Mouse (Mus musculus) thymus, adult 2 months (tissue): ENCODE measurements around the gene Gm20388.

Experiments used
- CTCF ChIP-seq: fragments of 200-500 bp; IDR thresholded peaks from 2 replicates; pipeline ENCODE4 v1.5.1; 2012; ENCODE audit warnings: mild to moderate bottlenecking, control low read depth, low read length, moderate library complexity, borderline replicate concordance; ENCODE audit not compliant: control insufficient read depth, poor library complexity, insufficient read depth; ENCODE audit errors: extremely low read depth
- POLR2A ChIP-seq: fragments of 200-500 bp; IDR thresholded peaks from 2 replicates; pipeline ENCODE4 v1.6.1; 2012; ENCODE audit warnings: mild to moderate bottlenecking, low read length, control low read depth, moderate library complexity; ENCODE audit not compliant: control insufficient read depth, poor library complexity, insufficient read depth; ENCODE audit errors: extremely low read depth

DNA sequence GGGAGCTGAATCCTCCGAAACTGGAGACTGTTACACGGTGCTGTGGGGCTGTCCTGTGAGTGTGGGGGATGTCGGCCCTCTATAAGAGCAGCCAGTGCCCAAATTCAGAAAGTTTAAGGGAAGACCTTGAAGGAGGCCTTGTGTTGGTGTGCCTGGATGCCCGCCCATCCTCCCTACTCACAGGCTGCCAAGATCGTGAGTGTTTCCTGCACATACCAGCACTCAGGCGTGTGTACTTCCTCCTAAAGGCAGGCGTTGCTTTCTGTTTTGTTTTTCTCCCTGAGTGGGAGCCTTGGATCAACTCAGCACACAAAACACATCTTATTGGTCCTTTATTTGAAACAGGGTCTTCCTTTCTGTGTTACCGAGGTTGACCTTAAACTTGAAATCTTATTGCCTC is 3431.6 kb downstream of the Gm20388 start:
- no peak for TF ChIP-seq POLR2A
- TF ChIP-seq CTCF: no peak
